Mouse (Mus musculus): ENCODE results near the gene Col26a1.

- no peak for TF ChIP-seq POLR2A (IDR thresholded peaks at IDR 0.05; ENCODE audit: control insufficient read depth, low read depth, low read length)
- no peak for TF ChIP-seq CTCF (IDR thresholded peaks at IDR 0.05; ENCODE audit: control insufficient read depth, insufficient read depth, insufficient replicate concordance, low read depth, low read length)
Observed at GRCm38 (mm10) chr5:136914183-136914582, 31.2 kb upstream of the Col26a1 start.
